Mouse (Mus musculus) intestine, postnatal 0 days (tissue): ENCODE results near the gene Plcl1. TPM values are rescaled to one million over a fixed set of nuclear protein-coding genes. Genes with fewer than 3 reads are reported as not detected.

Source experiments
- ATAC-seq: fragments of 200-750 bp; cut with Nextera tagmentation; 2 replicates; pipeline ENCODE4 v1.8.0; 2017; ENCODE audit warnings: mild to moderate bottlenecking, moderate TSS enrichment, moderate library complexity
- H3K27ac ChIP-seq: fragments of 300-500 bp; sonication (generic); 2 replicates; pipeline ENCODE4 v1.5.1; 2014; ENCODE audit warnings: mild to moderate bottlenecking, low read depth, low read length, moderate library complexity
- H3K27me3 ChIP-seq: fragments of 300-500 bp; sonication (generic); replicated peaks from 2 replicates; pipeline ENCODE4 v1.6.1; 2014; ENCODE audit warnings: low read length, mixed read lengths; ENCODE audit not compliant: control insufficient read depth, insufficient read depth
- H3K36me3 ChIP-seq: fragments of 300-500 bp; sonication (generic); 2 replicates; pipeline ENCODE4 v1.6.1; 2014; ENCODE audit warnings: mild to moderate bottlenecking, moderate library complexity; ENCODE audit not compliant: control insufficient read depth, insufficient read depth
- H3K4me1 ChIP-seq: fragments of 300-500 bp; sonication (generic); replicated peaks from 2 replicates; pipeline ENCODE4 v1.6.1; 2014; ENCODE audit warnings: antibody characterized with exemption, low read length, mixed read lengths; ENCODE audit not compliant: control insufficient read depth, insufficient read depth
- H3K4me2 ChIP-seq: fragments of 300-500 bp; sonication (generic); replicated peaks from 2 replicates; pipeline ENCODE4 v1.6.1; 2014; ENCODE audit warnings: low read depth, mild to moderate bottlenecking, moderate library complexity
- H3K4me3 ChIP-seq: fragments of 300-500 bp; sonication (generic); 2 replicates; pipeline ENCODE4 v1.5.1; 2014; ENCODE audit warnings: low read depth, low read length
- H3K9ac ChIP-seq: fragments of 300-500 bp; sonication (generic); 2 replicates; pipeline ENCODE4 v1.6.1; 2014; ENCODE audit warnings: mild to moderate bottlenecking, low read depth, low read length
- H3K9me3 ChIP-seq: fragments of 300-500 bp; sonication (generic); 2 replicates; pipeline ENCODE4 v1.6.1; 2016; ENCODE audit warnings: mixed run types; ENCODE audit not compliant: control insufficient read depth
- CTCF ChIP-seq: sonication (generic); IDR thresholded peaks from 2 replicates; pipeline ENCODE4 v1.5.1; 2016; ENCODE audit warnings: low read depth, mild to moderate bottlenecking, control low read depth, antibody characterized with exemption, moderate library complexity
- WGBS: fragments of 180-500 bp; shearing (Covaris S2); extraction: QIAGEN DNeasy Blood & Tissue Kit; methylation state at CpG from one replicate; pipeline ENCODE4 v1.1.7; 2014; 5-methylcytosine and 5-hydroxymethylcytosine counted together
- polyA plus RNA-seq: library from polyadenylated mRNA; unstranded; fragments of >200 nt; fragmentation: Nextera tagmentation; extraction: Ambion mirVana; gene quantifications from 2 replicates; pipeline ENCODE4 v1.2.1, GENCODE M21; 2015

Gene Plcl1
- polyA plus RNA-seq, 1 experiment from 2014 or later: 1.1 TPM

- ATAC-seq: no peak
- H3K9me3 ChIP-seq: no peaks in the 10 kb centered on the region
- no peak overlapping the region for H3K9ac ChIP-seq
- no peaks in the 10 kb centered on the region for H3K27me3 ChIP-seq
- no peak overlapping the region for H3K4me3 ChIP-seq
- WGBS: 61% methylated on average over 9 of the region's 9 CpGs
- H3K36me3 ChIP-seq: no peaks in the 10 kb centered on the region
- no peaks in the 10 kb centered on the region for H3K4me1 ChIP-seq
- no peak overlapping the region for H3K27ac ChIP-seq
- no peak for TF ChIP-seq CTCF
- no peak overlapping the region for H3K4me2 ChIP-seq
These were observed 154.3 kb downstream of the Plcl1 start for GRCm38 (mm10) chr1:55559998-55560397.

- no peaks in the 10 kb centered on the region for H3K27me3 ChIP-seq
- ATAC-seq: no peak
- TF ChIP-seq CTCF: no peak
- H3K4me2 ChIP-seq: no peak overlapping the region
- no peaks in the 10 kb centered on the region for H3K4me1 ChIP-seq
- no peaks in the 10 kb centered on the region for H3K9me3 ChIP-seq
- WGBS: 75% methylated on average over 6 of the region's 6 CpGs
- H3K36me3 ChIP-seq: no peaks in the 10 kb centered on the region
- H3K27ac ChIP-seq: no peak overlapping the region
- no peak overlapping the region for H3K4me3 ChIP-seq
- no peak overlapping the region for H3K9ac ChIP-seq
These were observed 160.2 kb downstream of the Plcl1 start for GRCm38 (mm10) chr1:55565933-55566332.

GRCm38 (mm10) chr1:55567801-55568360 lies 162.2 kb downstream of the Plcl1 start:
- Histone ChIP-seq H3K9me3 (no peaks in the 10 kb centered on the region), H3K9ac (no peak overlapping the region), H3K27me3 (no peaks in the 10 kb centered on the region), H3K4me1 (no peaks in the 10 kb centered on the region), H3K4me3 (no peak overlapping the region), H3K4me2 (no peak overlapping the region), H3K27ac (no peak overlapping the region), H3K36me3 (no peaks in the 10 kb centered on the region)
- WGBS: 69% methylated on average over 5 of the region's 5 CpGs
- ATAC-seq: no peak
- no peak for TF ChIP-seq CTCF

GRCm38 (mm10) chr1:55570225-55570624 lies 164.5 kb downstream of the Plcl1 start:
- Histone ChIP-seq H3K9ac (no peak overlapping the region), H3K4me2 (no peak overlapping the region), H3K4me3 (no peak overlapping the region), H3K4me1 (no peaks in the 10 kb centered on the region), H3K27ac (no peak overlapping the region), H3K9me3 (no peaks in the 10 kb centered on the region), H3K36me3 (no peaks in the 10 kb centered on the region), H3K27me3 (no peaks in the 10 kb centered on the region)
- no peak for ATAC-seq
- TF ChIP-seq CTCF: no peak
- 81% methylated on average over 5 of the region's 5 CpGs for WGBS

GRCm38 (mm10) chr1:55571399-55571798 lies 165.7 kb downstream of the Plcl1 start:
- H3K4me3 ChIP-seq: no peak overlapping the region
- H3K9me3 ChIP-seq: no peaks in the 10 kb centered on the region
- no peak for ATAC-seq
- TF ChIP-seq CTCF: no peak
- H3K27ac ChIP-seq: no peak overlapping the region
- WGBS: 92% methylated on average over 4 of the region's 4 CpGs
- H3K27me3 ChIP-seq: no peaks in the 10 kb centered on the region
- H3K4me2 ChIP-seq: no peak overlapping the region
- no peaks in the 10 kb centered on the region for H3K4me1 ChIP-seq
- H3K36me3 ChIP-seq: no peaks in the 10 kb centered on the region
- H3K9ac ChIP-seq: no peak overlapping the region

GRCm38 (mm10) chr1:55572202-55572601 lies 166.5 kb downstream of the Plcl1 start:
- no peaks in the 10 kb centered on the region for H3K4me1 ChIP-seq
- H3K9ac ChIP-seq: no peak overlapping the region
- no peak for ATAC-seq
- no peak overlapping the region for H3K4me3 ChIP-seq
- TF ChIP-seq CTCF: no peak
- H3K36me3 ChIP-seq: no peaks in the 10 kb centered on the region
- H3K27ac ChIP-seq: no peak overlapping the region
- H3K27me3 ChIP-seq: no peaks in the 10 kb centered on the region
- no peak overlapping the region for H3K4me2 ChIP-seq
- no peaks in the 10 kb centered on the region for H3K9me3 ChIP-seq

GRCm38 (mm10) chr1:55572664-55573063 lies 166.9 kb downstream of the Plcl1 start:
- H3K9me3 ChIP-seq: no peaks in the 10 kb centered on the region
- no peaks in the 10 kb centered on the region for H3K4me1 ChIP-seq
- H3K27ac ChIP-seq: no peak overlapping the region
- 84% methylated on average over 3 of the region's 3 CpGs for WGBS
- H3K9ac ChIP-seq: no peak overlapping the region
- no peak overlapping the region for H3K4me2 ChIP-seq
- H3K36me3 ChIP-seq: no peaks in the 10 kb centered on the region
- no peak for TF ChIP-seq CTCF
- no peak overlapping the region for H3K4me3 ChIP-seq
- no peaks in the 10 kb centered on the region for H3K27me3 ChIP-seq
- ATAC-seq: no peak
